Mouse (Mus musculus) gastrocnemius, adult 8-10 months (tissue): ENCODE measurements around the gene Ptpn6. TPM values are rescaled to one million over a fixed set of nuclear protein-coding genes. Genes with fewer than 3 reads are reported as not detected.

Source experiments
- microRNA-seq: library from miRNA; unstranded; fragments of <30 nt; microRNA quantifications from one replicate; pipeline ENCODE4 v1.2.0, GENCODE M21; 2022
- total RNA-seq, 4 experiments: library from RNA; stranded (reverse); gene quantifications; 2 replicates each; pipeline ENCODE4 v1.2.4; 2022

Ptpn6 gene
- total RNA-seq, 4 experiments from 2014 or later: 0.80 to 2.0 (median 1.2) TPM

Small RNA genes lying within 50 kb of the gene (microRNA-seq; reads per million reads assigned to microRNA genes)
- gene Mir141: not detected
- gene Mir200c: 6.7 reads per million

Other genes with a start within 250 kb of the Ptpn6 start
- under 1 TPM in 3 of 4 experiments, not detected in 1; 0.34 to 0.51 (median 0.45) TPM for gene C1rl, start 245.6 kb downstream of the Ptpn6 start, total RNA-seq
- gene C1ra, start 226.3 kb downstream of the Ptpn6 start, total RNA-seq: 1 to 10 TPM; 3.6 to 7.5 (median 5.5) TPM
- gene C1s1, start 196.4 kb downstream of the Ptpn6 start, total RNA-seq: 10 to 100 TPM in 3 of 4 experiments, 1 to 10 TPM in 1; 8.4 to 20.8 (median 14.2) TPM
- gene C1rb, start 168.4 kb downstream of the Ptpn6 start, total RNA-seq: 1 to 10 TPM in 1 of 4 experiments, under 1 TPM in 3; 0.46 to 1.2 (median 0.69) TPM
- gene C1s2, start 102.6 kb downstream of the Ptpn6 start, total RNA-seq: under 1 TPM; 0.44 to 0.70 (median 0.51) TPM
- 10 to 100 TPM; 12.6 to 18.1 (median 15.6) TPM for gene Lpcat3, start 75.7 kb downstream of the Ptpn6 start, total RNA-seq
- gene Emg1, start 26.5 kb downstream of the Ptpn6 start, total RNA-seq: 10 to 100 TPM; 62.1 to 74.4 (median 66.1) TPM
- gene Phb2, start 26.4 kb downstream of the Ptpn6 start, total RNA-seq: 100 to 1,000 TPM; 140 to 157 (median 153) TPM
- gene Grcc10, start 2.7 kb upstream of the Ptpn6 start, total RNA-seq: 100 to 1,000 TPM; 146 to 173 (median 164) TPM
- not detected for gene Gm45234, start 17.3 kb upstream of the Ptpn6 start, total RNA-seq
- 10 to 100 TPM; 41.9 to 59.4 (median 49.2) TPM for gene Atn1, start 17.8 kb upstream of the Ptpn6 start, total RNA-seq
- gene Eno2, start 31.0 kb upstream of the Ptpn6 start, total RNA-seq: 1 to 10 TPM in 3 of 4 experiments, under 1 TPM in 1; 0.75 to 1.4 (median 1.1) TPM
- gene Lrrc23, start 41.0 kb upstream of the Ptpn6 start, total RNA-seq: not detected
- gene Spsb2, start 69.9 kb upstream of the Ptpn6 start, total RNA-seq: 1 to 10 TPM; 1.9 to 4.1 (median 2.9) TPM
- gene Tpi1, start 75.6 kb upstream of the Ptpn6 start, total RNA-seq: 1,000 to 10,000 TPM; 2,418 to 2,798 (median 2,572) TPM
- gene Usp5, start 90.8 kb upstream of the Ptpn6 start, total RNA-seq: 10 to 100 TPM; 44.3 to 48.1 (median 45.2) TPM
- under 1 TPM; 0.31 to 0.51 (median 0.37) TPM for gene Cdca3, start 90.8 kb upstream of the Ptpn6 start, total RNA-seq
- 1 to 10 TPM in 2 of 4 experiments, under 1 TPM in 2; 0.70 to 1.1 (median 1.0) TPM for gene Gnb3, start 101.6 kb upstream of the Ptpn6 start, total RNA-seq
- 1 to 10 TPM; 2.0 to 4.5 (median 3.3) TPM for gene P3h3, start 119.0 kb upstream of the Ptpn6 start, total RNA-seq
- not detected for gene Gpr162, start 125.3 kb upstream of the Ptpn6 start, total RNA-seq
- under 1 TPM in 1 of 4 experiments, not detected in 3; 0.11 TPM for gene Cd4, start 149.5 kb upstream of the Ptpn6 start, total RNA-seq
- gene Lag3, start 173.0 kb upstream of the Ptpn6 start, total RNA-seq: under 1 TPM in 1 of 4 experiments, not detected in 3; 0.31 TPM
- gene Ptms, start 181.4 kb upstream of the Ptpn6 start, total RNA-seq: 10 to 100 TPM; 64.6 to 83.2 (median 76.8) TPM
- gene Mlf2, start 192.7 kb upstream of the Ptpn6 start, total RNA-seq: 100 to 1,000 TPM; 192 to 219 (median 202) TPM
- 100 to 1,000 TPM; 122 to 142 (median 131) TPM for gene Cops7a, start 226.8 kb upstream of the Ptpn6 start, total RNA-seq